Mouse (Mus musculus) embryonic stem cell, embryonic (primary cell): Measurements from ENCODE around the gene Cstf2t.

Experiments
- CTCF ChIA-PET, 4 experiments: fragments of 300-600 bp in 2 of 4; fragments of 350-600 bp in 2 of 4; sonication (Branson Sonifier 250); formaldehyde crosslinking; loops; one replicate each; lab custom pipeline; 2022; ENCODE audit warnings: inconsistent platforms in 2 of 4; lab: Charles Lee
- POLR2A ChIA-PET, 4 experiments: fragments of 300-600 bp in 2 of 4; fragments of 350-600 bp in 2 of 4; sonication (Branson Sonifier 250); formaldehyde crosslinking; loops; one replicate each; lab custom pipeline; 2022; ENCODE audit warnings: antibody characterized with exemption in 4 of 4, inconsistent platforms in 1 of 4; lab: Charles Lee

Gene Cstf2t

GRCm38 (mm10) chr19:31082662-31083429 is at the start of gene Cstf2t:
Gene Cstf2t, plus strand, starts transcription at chr19:31082837.
- ChIA-PET CTCF (interaction anchor here in 1 of 4 experiments (1.0 kb wide), 1 partner anchor 36 kb away, joined by 3 read pairs; no protein-coding TSS in a partner anchor), POLR2A (interaction anchor here (0.5 to 12.6 kb wide), 47 partner anchors 9 to 1424 kb away, joined by 3 to 183 read pairs (median 4); partner anchors contain the start of genes Gldc (in 1 of the 4) and Sgms1 (in 1 of the 4))

- POLR2A ChIA-PET = no interaction called here
- CTCF ChIA-PET = interaction anchor here in 1 of 4 experiments (0.6 kb wide), 1 partner anchor 1790 kb away, joined by 3 read pairs; no protein-coding TSS in a partner anchor
These were observed 43.7 kb upstream of the Cstf2t start for GRCm38 (mm10) chr19:31038951-31039350.

DNA sequence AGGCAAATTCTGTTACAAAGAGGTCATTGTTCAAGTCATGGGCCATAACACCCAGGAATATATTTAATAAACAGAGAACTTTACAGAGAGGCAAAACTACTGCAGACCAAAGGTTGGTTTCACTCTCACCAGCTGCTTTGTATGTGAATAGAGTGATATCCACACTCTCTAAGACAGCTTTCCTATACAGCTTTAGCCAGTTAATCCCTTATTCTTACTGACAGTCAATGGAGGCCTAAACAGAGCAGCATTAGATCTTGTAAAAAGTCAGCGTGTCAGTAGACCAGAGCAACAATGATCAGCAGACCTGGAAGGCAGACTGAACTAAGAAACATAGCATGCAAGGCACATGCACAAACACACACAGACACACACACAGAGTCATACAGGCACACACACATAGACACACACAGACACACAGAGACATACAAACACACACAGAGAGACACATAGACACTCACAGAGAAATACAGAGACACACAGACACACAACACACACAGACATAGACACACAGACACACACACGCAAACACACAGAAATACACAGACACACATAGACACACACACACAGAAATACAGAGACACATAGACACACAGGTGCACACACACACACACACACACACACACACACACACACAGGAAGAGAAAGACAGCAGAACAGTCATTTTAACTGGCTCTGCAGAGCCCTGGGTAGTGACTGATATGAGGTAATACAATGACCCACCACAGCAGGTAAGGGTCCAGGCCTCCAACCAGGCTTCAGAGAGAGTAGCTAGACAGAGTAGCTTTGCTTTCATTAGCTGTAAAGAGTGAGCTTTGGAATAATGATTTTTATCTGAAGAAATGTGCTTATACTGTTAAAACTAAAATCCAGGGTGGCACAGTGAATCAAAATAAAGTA is 41.4 kb upstream of the Cstf2t start:
- POLR2A ChIA-PET = no interaction called here
- CTCF ChIA-PET = no interaction called here

GRCm38 (mm10) chr19:31046601-31047000 is 36.0 kb upstream of the Cstf2t start:
- POLR2A ChIA-PET = interaction anchor here in 1 of 4 experiments (0.6 to 0.8 kb wide), 2 partner anchors 36 to 1786 kb away, joined by 3 to 4 read pairs; partner anchors contain the start of gene Cstf2t
- CTCF ChIA-PET = interaction anchor here (0.5 to 1.2 kb wide), 9 partner anchors 36 to 1580 kb away, joined by 3 to 5 read pairs (median 3); partner anchors contain the start of gene Cstf2t (in 1 of the 4)

GRCm38 (mm10) chr19:31064740-31065139 is 17.9 kb upstream of the Cstf2t start:
- ChIA-PET CTCF (interaction anchor here in 1 of 4 experiments (0.7 kb wide), 1 partner anchor 1647 kb away, joined by 3 read pairs; no protein-coding TSS in a partner anchor), POLR2A (interaction anchor here in 2 of 4 experiments (1.2 to 1.7 kb wide), 3 partner anchors 12 to 18 kb away, joined by 3 to 7 read pairs (median 4); partner anchors contain the start of gene Cstf2t (in 2 of the 2))

GRCm38 (mm10) chr19:31065206-31065781 is 17.3 kb upstream of the Cstf2t start:
- CTCF ChIA-PET = interaction anchor here in 1 of 4 experiments (0.7 kb wide), 1 partner anchor 1647 kb away, joined by 3 read pairs; no protein-coding TSS in a partner anchor
- POLR2A ChIA-PET = interaction anchor here in 2 of 4 experiments (0.7 to 1.7 kb wide), 4 partner anchors 11 to 42 kb away, joined by 3 to 7 read pairs (median 4); partner anchors contain the start of gene Cstf2t (in 2 of the 2)

DNA sequence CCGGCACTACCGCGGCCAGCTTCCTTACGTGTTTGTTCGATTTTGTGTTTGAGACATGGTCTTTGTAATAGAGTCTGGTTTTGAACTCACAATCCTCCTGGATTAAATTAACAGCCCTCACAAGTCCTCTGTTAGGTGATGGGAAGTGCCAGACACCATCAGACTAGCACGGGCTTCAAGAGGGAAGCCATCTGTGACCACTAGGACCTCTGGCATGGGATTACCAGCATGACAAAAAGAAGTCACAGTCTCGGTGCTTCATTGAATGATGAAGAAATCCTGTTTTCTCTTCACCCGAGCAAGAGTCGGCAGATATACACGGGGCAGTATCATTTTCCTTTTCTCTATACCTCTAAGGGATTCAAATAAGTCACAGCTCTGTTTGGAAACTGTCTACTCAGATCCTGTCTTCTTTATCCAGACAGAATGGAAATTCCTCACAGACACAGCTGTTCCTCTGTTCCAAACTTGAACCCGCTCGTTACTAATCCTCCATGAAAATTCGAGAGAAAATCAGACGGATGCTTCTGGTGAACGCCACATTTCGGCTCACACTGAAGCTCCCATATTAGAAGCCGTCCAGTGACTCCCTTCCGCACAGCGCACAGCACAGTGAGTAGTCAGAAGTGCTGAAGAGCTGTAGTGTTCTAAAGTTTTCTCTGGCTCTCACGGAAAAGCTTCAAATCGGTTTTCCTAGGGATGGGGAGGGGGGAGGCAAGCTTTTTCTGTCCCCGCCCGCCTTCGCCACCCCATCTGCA is 8.5 kb upstream of the Cstf2t start:
- ChIA-PET POLR2A (interaction anchor here (0.7 to 2.5 kb wide), 10 partner anchors 8 to 40 kb away, joined by 3 to 26 read pairs (median 6); partner anchors contain the start of gene Cstf2t (in 4 of the 4)), CTCF (interaction anchor here in 2 of 4 experiments (0.6 to 0.7 kb wide), 2 partner anchors 40 to 59 kb away, joined by 3 read pairs; no protein-coding TSS in a partner anchor)

GRCm38 (mm10) chr19:31074717-31075063 is 7.9 kb upstream of the Cstf2t start:
- CTCF ChIA-PET = interaction anchor here in 2 of 4 experiments (0.6 to 0.7 kb wide), 2 partner anchors 39 to 58 kb away, joined by 3 read pairs; no protein-coding TSS in a partner anchor
- POLR2A ChIA-PET = interaction anchor here (0.5 to 2.5 kb wide), 12 partner anchors 8 to 887 kb away, joined by 3 to 26 read pairs (median 6); partner anchors contain the start of gene Cstf2t (in 4 of the 4)

- ChIA-PET POLR2A (interaction anchor here in 1 of 4 experiments (1.1 kb wide), 1 partner anchor 11 kb away, joined by 4 read pairs; no protein-coding TSS in a partner anchor), CTCF (no interaction called here)
These were observed 6.5 kb upstream of the Cstf2t start for GRCm38 (mm10) chr19:31076106-31076505.

- ChIA-PET POLR2A (interaction anchor here in 2 of 4 experiments (1.4 to 12.6 kb wide), 2 partner anchors 23 to 41 kb away, joined by 3 to 183 read pairs; no protein-coding TSS in a partner anchor), CTCF (interaction anchor here in 1 of 4 experiments (0.5 kb wide), 1 partner anchor 29 kb away, joined by 7 read pairs; no protein-coding TSS in a partner anchor)
These were observed 4.4 kb upstream of the Cstf2t start for GRCm38 (mm10) chr19:31078241-31078640.

DNA sequence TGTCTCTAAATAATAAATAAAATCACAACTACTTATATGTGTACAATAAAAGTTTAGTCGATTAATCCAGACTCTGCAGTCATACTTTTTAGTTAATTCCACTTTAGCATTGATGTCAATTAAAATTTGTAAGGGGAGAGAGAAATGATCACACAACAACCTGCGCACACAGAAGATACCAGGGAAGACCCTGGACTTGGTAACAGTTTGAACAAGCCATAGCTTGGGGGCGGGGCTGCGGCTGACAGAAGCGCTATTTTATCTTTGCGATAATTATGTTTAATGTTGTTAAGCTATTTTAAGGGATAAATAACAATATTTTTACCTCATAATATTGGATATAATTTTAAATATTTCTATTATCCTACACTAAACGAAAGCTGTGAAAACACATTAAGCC is 411 bp upstream of the Cstf2t start:
- ChIA-PET CTCF (interaction anchor here in 1 of 4 experiments (1.0 kb wide), 1 partner anchor 36 kb away, joined by 3 read pairs; no protein-coding TSS in a partner anchor), POLR2A (interaction anchor here (0.5 to 12.6 kb wide), 42 partner anchors 8 to 1425 kb away, joined by 3 to 183 read pairs (median 4); partner anchors contain the start of genes Gldc (in 1 of the 4) and Sgms1 (in 1 of the 4))

- ChIA-PET CTCF (no interaction called here), POLR2A (interaction anchor here (0.5 to 12.6 kb wide), 17 partner anchors 10 to 43 kb away, joined by 3 to 183 read pairs (median 4); no protein-coding TSS in a partner anchor)
These were observed 1.1 kb downstream of the Cstf2t start for GRCm38 (mm10) chr19:31083761-31084160.

DNA sequence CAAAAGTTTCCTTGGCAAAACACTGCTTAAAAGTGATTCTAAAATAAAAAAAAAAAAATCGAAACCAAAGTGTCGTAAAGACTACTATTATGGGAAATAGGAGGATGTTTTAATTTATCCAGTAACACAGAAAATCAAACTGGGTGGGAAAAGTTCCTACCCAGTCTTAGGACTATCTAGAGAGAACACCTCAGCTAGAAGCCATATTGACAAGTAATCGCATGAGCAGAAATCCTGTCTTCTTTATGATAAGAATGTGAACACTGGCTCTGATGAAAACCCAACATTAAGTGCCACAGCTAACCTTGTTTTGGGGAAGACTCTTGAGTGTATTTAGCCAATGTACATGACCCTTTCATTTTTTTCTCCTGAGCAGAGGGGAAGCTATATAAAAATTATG is 15.2 kb downstream of the Cstf2t start:
- ChIA-PET CTCF (no interaction called here), POLR2A (interaction anchor here in 2 of 4 experiments (1.0 to 14.2 kb wide), 5 partner anchors 14 to 18 kb away, joined by 4 to 183 read pairs (median 9); partner anchors contain the start of gene Cstf2t (in 2 of the 2))

- ChIA-PET CTCF (no interaction called here), POLR2A (interaction anchor here in 2 of 4 experiments (0.7 to 14.2 kb wide), 8 partner anchors 8 to 24 kb away, joined by 3 to 183 read pairs (median 10); partner anchors contain the start of gene Cstf2t (in 2 of the 2))
These were observed 16.7 kb downstream of the Cstf2t start for GRCm38 (mm10) chr19:31099369-31099768.

DNA sequence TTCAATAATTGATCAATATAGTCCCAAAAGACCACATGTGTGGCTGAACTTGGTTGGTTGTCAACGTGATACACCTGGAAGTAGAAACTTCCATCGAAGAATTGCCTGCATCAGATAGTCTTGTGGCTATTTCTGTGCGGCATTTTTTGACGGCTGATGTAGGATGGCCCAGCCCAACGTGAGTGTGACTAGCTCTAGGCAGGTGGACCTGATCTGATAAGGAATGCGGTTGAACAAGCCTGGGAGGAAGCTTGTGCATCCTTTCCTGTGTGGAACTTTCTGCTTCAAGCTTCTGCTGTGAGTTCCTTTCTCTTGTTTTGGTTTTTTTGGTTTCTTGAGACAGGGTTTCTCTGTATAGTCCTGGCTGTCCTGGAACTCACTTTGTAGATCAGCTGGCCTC is 22.1 kb downstream of the Cstf2t start:
- POLR2A ChIA-PET = interaction anchor here in 3 of 4 experiments (1.0 to 14.2 kb wide), 10 partner anchors 8 to 31 kb away, joined by 3 to 183 read pairs (median 11); partner anchors contain the start of gene Cstf2t (in 3 of the 3)
- CTCF ChIA-PET = no interaction called here

DNA sequence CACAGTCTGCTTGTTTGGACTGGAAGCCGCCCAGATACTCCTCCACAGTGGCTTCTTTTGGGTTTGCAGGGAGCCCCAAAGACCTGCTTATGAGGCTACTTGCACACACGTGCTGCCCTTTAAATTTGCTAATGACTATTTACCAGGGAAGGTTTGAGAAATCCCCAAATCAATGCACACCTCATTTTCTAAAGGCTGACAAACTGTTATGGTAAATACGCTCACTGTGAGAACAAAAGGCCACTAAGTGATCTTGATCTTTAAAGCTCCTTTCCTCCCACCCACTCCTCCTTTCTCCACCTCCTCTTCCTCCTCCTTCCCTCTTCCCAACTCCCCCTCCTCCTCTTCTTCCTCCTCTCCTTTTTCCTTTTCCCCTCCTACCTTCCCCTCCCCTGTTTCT is 23.4 kb downstream of the Cstf2t start:
- ChIA-PET POLR2A (interaction anchor here in 3 of 4 experiments (0.6 to 14.2 kb wide), 12 partner anchors 9 to 1281 kb away, joined by 3 to 183 read pairs (median 5); partner anchors contain the start of gene Cstf2t (in 3 of the 3)), CTCF (interaction anchor here in 1 of 4 experiments (0.6 kb wide), 1 partner anchor 60 kb away, joined by 3 read pairs; no protein-coding TSS in a partner anchor)
